Comparison of ENCODE assay signal across 9 mouse cellular contexts in genomic region chr11:95263816-95264454, GRCm38 (mm10). TPM values are rescaled to one million over a fixed set of nuclear protein-coding genes. Genes with fewer than 3 reads are reported as not detected.
DNase-seq lines count a peak whose midpoint lies in the region; ATAC-seq and TF ChIP-seq lines count a peak whose summit lies in the region.
"Had no signal": no experiment of that assay in that cellular context is flagged by ENCODE, and none has a peak within 500 bp of the region (broad histone marks: within the 10 kb centered on the region; RNA-seq: fewer than 3 reads in every experiment).

No protein-coding gene starts in this region.

- 22% methylated on average over 11 of the region's 11 CpGs for WGBS in heart, embryonic 12.5 days
- 68% methylated on average over 11 of the region's 11 CpGs for WGBS in kidney, adult 2 months
- 22% methylated on average over 11 of the region's 11 CpGs for WGBS in midbrain, postnatal 0 days

- ATAC-seq in heart, embryonic 12.5 days (ENCODE audit: insufficient number of reproducible peaks, low FRiP score): no peak
- ATAC-seq in midbrain, postnatal 0 days (ENCODE audit: low FRiP score): no peak
- ATAC-seq in CD4-positive, CD25-positive, alpha-beta regulatory T cell, adult 4 months: no peak

- H3K4me2 ChIP-seq in heart, embryonic 12.5 days: no peak overlapping the region
- H3K4me2 ChIP-seq in midbrain, postnatal 0 days (ENCODE audit: low read depth, low read length, poor library complexity, severe bottlenecking): no peak overlapping the region

- H3K4me1 ChIP-seq in heart, embryonic 12.5 days (replicated peaks): peaks cover 17% of the 10 kb centered on the region
- H3K4me1 ChIP-seq in kidney, adult 2 months (ENCODE audit: control insufficient read depth, insufficient read depth, low read length): peaks cover 28% of the 10 kb centered on the region; the same call in 1 of the 2 replicates
- no peaks in the 10 kb centered on the region for H3K4me1 ChIP-seq in midbrain, postnatal 0 days (ENCODE audit: insufficient read depth, low read length)

- no peak for TF ChIP-seq POLR2A in kidney, adult 2 months (IDR thresholded peaks at IDR 0.05; ENCODE audit: low read depth, low read length)

- peaks cover 16% of the 10 kb centered on the region; the same call in 1 of the 2 replicates for H3K36me3 ChIP-seq in heart, embryonic 12.5 days
- no peaks in the 10 kb centered on the region for H3K36me3 ChIP-seq in kidney, adult 2 months (ENCODE audit: control insufficient read depth, insufficient read depth, low read length)
- no peaks in the 10 kb centered on the region for H3K36me3 ChIP-seq in midbrain, postnatal 0 days (ENCODE audit: insufficient read depth, low read length)

- H3K9ac ChIP-seq in heart, embryonic 12.5 days: no peak overlapping the region
- no peak overlapping the region for H3K9ac ChIP-seq in midbrain, postnatal 0 days (replicated peaks; ENCODE audit: low read length, poor library complexity, severe bottlenecking)

- no peaks in the 10 kb centered on the region for H3K9me3 ChIP-seq in heart, embryonic 12.5 days (replicated peaks)
- no peaks in the 10 kb centered on the region for H3K9me3 ChIP-seq in midbrain, postnatal 0 days (ENCODE audit: low read length)

- H3K4me3 ChIP-seq in heart, embryonic 12.5 days: no peak overlapping the region
- no peak overlapping the region for H3K4me3 ChIP-seq in kidney, adult 2 months (ENCODE audit: insufficient read depth, low read depth, low read length)
- H3K4me3 ChIP-seq in midbrain, postnatal 0 days (ENCODE audit: low read depth, low read length): no peak overlapping the region

- TF ChIP-seq CTCF in kidney, adult 2 months (conservative IDR thresholded peaks at IDR 0.05; ENCODE audit: insufficient read depth, insufficient read length, low read depth, low read length): no peak
- no peak for TF ChIP-seq CTCF in midbrain, postnatal 0 days (IDR thresholded peaks at IDR 0.05)

- H3K27ac ChIP-seq in heart, embryonic 12.5 days (ENCODE audit: poor library complexity, severe bottlenecking): no peak overlapping the region
- peak overlapping the region; percentile 68 for H3K27ac ChIP-seq in kidney, adult 2 months (ENCODE audit: insufficient read depth, low read depth, low read length)
- no peak overlapping the region for H3K27ac ChIP-seq in midbrain, postnatal 0 days (ENCODE audit: low read depth, low read length)

- DNase-seq in heart, adult 11 months: peak; percentile 98
- peak; percentile 81 for DNase-seq in heart, adult 18-20 months
- DNase-seq in kidney, adult 2 months: peak; percentile 48
- DNase-seq in midbrain, postnatal 0 days (ENCODE audit: low spot score): peak; percentile 12
- no peak for DNase-seq in adrenal gland, adult 2 months
- DNase-seq in layer of hippocampus, postnatal 10 days (ENCODE audit: low spot score in 2 of 2): no peak

- no peaks in the 10 kb centered on the region for H3K27me3 ChIP-seq in heart, embryonic 12.5 days (replicated peaks)
- H3K27me3 ChIP-seq in kidney, adult 2 months (replicated peaks; ENCODE audit: control insufficient read depth, insufficient read depth, low read length): no peaks in the 10 kb centered on the region
- H3K27me3 ChIP-seq in midbrain, postnatal 0 days (ENCODE audit: insufficient read depth, low read length): no peaks in the 10 kb centered on the region

RNA-seq across cellular contexts. Expression of gene Tac4, which starts 2.6 kb away (rescaled TPM):
- not detected in 2 replicates for polyA plus RNA-seq in heart, embryonic 12.5 days (2016; fragmentation: Nextera tagmentation; extraction: Ambion mirVana)
- total RNA-seq in heart, adult 18-20 months (2021): not detected
- 0.09 TPM in 1 of 2 replicates, not detected in the other for polyA plus RNA-seq in kidney, adult 2 months (2012; rRNA removed)
- not detected in 2 replicates for total RNA-seq in midbrain, postnatal 0 days (2014; rRNA removed)
- not detected in 2 replicates for polyA plus RNA-seq in midbrain, postnatal 0 days (2015; fragmentation: Nextera tagmentation; extraction: Ambion mirVana)
- total RNA-seq in adrenal gland, adult 2 months (2021): not detected
- not detected in 2 replicates for polyA plus RNA-seq in adrenal gland, adult 2 months (2012; rRNA removed)
- total RNA-seq in layer of hippocampus, postnatal 10 days (2021): not detected
- polyA plus RNA-seq in CD4-positive, CD25-positive, alpha-beta regulatory T cell, adult 4 months (2017; shearing (Covaris generic)): not detected
- polyA plus RNA-seq: gonadal fat pad, adult 2 months had no signal

RNA-seq across cellular contexts. Expression of gene Kat7, which starts 46.1 kb away (rescaled TPM):
- polyA plus RNA-seq in heart, embryonic 12.5 days (2016; fragmentation: Nextera tagmentation; extraction: Ambion mirVana): 56.0 and 58.3 TPM in 2 replicates
- total RNA-seq in heart, adult 18-20 months (2021): 10 to 100 TPM; 25.7 to 30.8 TPM
- polyA plus RNA-seq in kidney, adult 2 months (2012; rRNA removed): 27.3 and 30.0 TPM in 2 replicates
- 72.5 and 113 TPM in 2 replicates for total RNA-seq in midbrain, postnatal 0 days (2014; rRNA removed)
- 65.6 and 72.7 TPM in 2 replicates for polyA plus RNA-seq in midbrain, postnatal 0 days (2015; fragmentation: Nextera tagmentation; extraction: Ambion mirVana)
- 10 to 100 TPM; 51.7 to 64.2 TPM for total RNA-seq in adrenal gland, adult 2 months (2021)
- 21.5 and 23.8 TPM in 2 replicates for polyA plus RNA-seq in adrenal gland, adult 2 months (2012; rRNA removed)
- total RNA-seq in layer of hippocampus, postnatal 10 days (2021): 10 to 100 TPM; 59.2 to 63.1 TPM
- polyA plus RNA-seq in CD4-positive, CD25-positive, alpha-beta regulatory T cell, adult 4 months (2017; shearing (Covaris generic)): 10 to 100 TPM; 44.9 to 65.7 TPM

Comparison
In these comparisons a context has a peak if more than half of its experiments do, and no peak if none do; other contexts are left out.
1. DNase-seq: peak in heart, adult 11 months (single experiment), heart, adult 18-20 months (2 of 2), kidney, adult 2 months (single experiment) and midbrain, postnatal 0 days (single experiment); none in adrenal gland, adult 2 months (single experiment) and layer of hippocampus, postnatal 10 days (0 of 2).